Mouse (Mus musculus) frontal cortex, postnatal 14 days (tissue): ENCODE measurements around the gene Slc22a22.
"Not testable (repeated sequence)": the region's sequence is repeated elsewhere in the genome, so short reads cannot be mapped to it uniquely, and the experiment has no call there.

ENCODE experiments used
- DNase-seq, 2 experiments: peaks; one replicate each; pipeline ENCODE4 v3.0.0; 2022; ENCODE audit warnings: low spot score in 2 of 2

Gene Slc22a22

GRCm38 (mm10) chr15:57380381-57380780 is 97.0 kb downstream of the Slc22a22 start:
- no peak for DNase-seq

- DNase-seq: no peak
These were observed 111.0 kb downstream of the Slc22a22 start for GRCm38 (mm10) chr15:57366446-57366845.

- DNase-seq: no peak
These were observed 122.1 kb downstream of the Slc22a22 start for GRCm38 (mm10) chr15:57355278-57355677.

- no peak for DNase-seq
These were observed 136.9 kb downstream of the Slc22a22 start for GRCm38 (mm10) chr15:57340499-57340898.

GRCm38 (mm10) chr15:57331326-57331725 is 146.1 kb downstream of the Slc22a22 start:
- DNase-seq: no peak

GRCm38 (mm10) chr15:57318001-57318400 is 159.4 kb downstream of the Slc22a22 start:
- no peak for DNase-seq

- DNase-seq: no peak
These were observed 160.9 kb downstream of the Slc22a22 start for GRCm38 (mm10) chr15:57316486-57316885.

GRCm38 (mm10) chr15:57302710-57303109 is 174.7 kb downstream of the Slc22a22 start:
- DNase-seq: no peak

GRCm38 (mm10) chr15:57278505-57278904 is 198.9 kb downstream of the Slc22a22 start:
- DNase-seq: no peak

- DNase-seq: no peak
These were observed 201.0 kb downstream of the Slc22a22 start for GRCm38 (mm10) chr15:57276411-57276810.

GRCm38 (mm10) chr15:57240061-57240460 is 237.4 kb downstream of the Slc22a22 start:
- DNase-seq: not testable (repeated sequence)

- DNase-seq: no peak
These were observed 247.0 kb downstream of the Slc22a22 start for GRCm38 (mm10) chr15:57230439-57230838.

- DNase-seq: no peak
These were observed 272.1 kb downstream of the Slc22a22 start for GRCm38 (mm10) chr15:57205315-57205714.

- DNase-seq: no peak
These were observed 272.9 kb downstream of the Slc22a22 start for GRCm38 (mm10) chr15:57204444-57204930.
